ENCODE assay signal across 14 mouse cellular contexts in the genomic region with DNA sequence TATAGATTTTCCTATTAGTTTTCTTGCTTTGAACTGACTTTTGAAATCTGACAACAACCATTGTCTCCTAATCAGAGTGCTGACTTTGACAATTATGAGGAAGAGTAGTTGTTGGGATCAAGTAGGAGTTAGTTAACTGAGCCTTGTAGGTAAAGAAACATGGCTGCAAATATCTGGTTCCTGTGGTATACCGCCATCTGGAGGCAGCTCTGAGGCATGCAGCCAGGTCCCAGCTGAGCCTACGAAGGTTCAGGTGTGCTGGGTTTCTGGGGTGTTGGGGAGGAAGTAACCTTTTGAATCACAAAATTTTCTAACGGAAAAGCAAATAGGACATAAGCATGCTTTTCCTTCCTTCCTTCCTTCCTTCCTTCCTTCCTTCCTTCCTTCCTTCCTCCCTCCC.
DNase-seq lines count a peak whose midpoint lies in the region; ATAC-seq and TF ChIP-seq lines count a peak whose summit lies in the region.
"Had no signal": no experiment of that assay in that cellular context is flagged by ENCODE, and none has a peak within 500 bp of the region (broad histone marks: within the 10 kb centered on the region; RNA-seq: fewer than 3 reads in every experiment).

No protein-coding gene starts in this region.

- H3K4me2 ChIP-seq in kidney, postnatal 0 days (ENCODE audit: low read length) = no peak overlapping the region
- H3K4me2 ChIP-seq: hindbrain, embryonic 13.5 days; liver, embryonic 13.5 days had no signal

- no peak for TF ChIP-seq POLR2A in testis, adult 2 months (IDR thresholded peaks at IDR 0.05; ENCODE audit: control insufficient read depth, low read depth, low read length)

- no peak for DNase-seq in kidney, postnatal 0 days (ENCODE audit: low spot score)
- DNase-seq in kidney, adult 18-20 months = no peak
- DNase-seq in testis, postnatal 10 days (ENCODE audit: low spot score) = no peak
- DNase-seq in Patski (ENCODE audit: low read depth, low spot score) = no peak
- DNase-seq in ovary, postnatal 36 days (ENCODE audit: low spot score) = no peak
- no peak for DNase-seq in MN1 (ENCODE audit: low spot score)
- DNase-seq: adrenal gland, adult 2 months; gastrocnemius, postnatal 25 days; liver, embryonic 13.5 days; thymus, postnatal 36 days had no signal

- no peaks in the 10 kb centered on the region for H3K27me3 ChIP-seq in kidney, postnatal 0 days (ENCODE audit: insufficient read depth, low read length)
- H3K27me3 ChIP-seq in testis, adult 2 months (ENCODE audit: control insufficient read depth, insufficient read depth, low read length) = no peaks in the 10 kb centered on the region
- peaks cover 3% of the 10 kb centered on the region for H3K27me3 ChIP-seq in Patski
- H3K27me3 ChIP-seq: hindbrain, embryonic 13.5 days; liver, embryonic 13.5 days; megakaryocyte, embryonic 14.5 days had no signal

- no peak overlapping the region for H3K4me3 ChIP-seq in kidney, postnatal 0 days (replicated peaks; ENCODE audit: low read depth, low read length)
- H3K4me3 ChIP-seq in testis, adult 2 months (ENCODE audit: control insufficient read depth, low read depth, low read length) = no peak overlapping the region
- H3K4me3 ChIP-seq: hindbrain, embryonic 13.5 days; liver, embryonic 13.5 days; megakaryocyte, embryonic 14.5 days had no signal

- WGBS in kidney, postnatal 0 days = 77% methylated on average over 3 of the region's 3 CpGs

- TF ChIP-seq CTCF in kidney, postnatal 0 days (IDR thresholded peaks at IDR 0.05; ENCODE audit: low read depth) = peak; percentile 39; the same call in 1 of the 2 replicates
- TF ChIP-seq CTCF in testis, adult 2 months (IDR thresholded peaks at IDR 0.05; ENCODE audit: control insufficient read depth, insufficient read depth, insufficient replicate concordance, low read depth, low read length) = peak; percentile 62; the same call in 1 of the 2 replicates
- TF ChIP-seq CTCF in Patski (IDR thresholded peaks at IDR 0.05) = peak; percentile 50

- H3K4me1 ChIP-seq in kidney, postnatal 0 days (replicated peaks; ENCODE audit: insufficient read depth, low read length) = no peaks in the 10 kb centered on the region
- no peaks in the 10 kb centered on the region for H3K4me1 ChIP-seq in testis, adult 2 months (ENCODE audit: control insufficient read depth, insufficient read depth, low read length)
- H3K4me1 ChIP-seq: liver, embryonic 13.5 days; megakaryocyte, embryonic 14.5 days had no signal

- H3K9me3 ChIP-seq in kidney, postnatal 0 days (replicated peaks; ENCODE audit: low read length) = no peaks in the 10 kb centered on the region
- H3K9me3 ChIP-seq: hindbrain, embryonic 13.5 days; liver, embryonic 13.5 days had no signal

- CTCF ChIA-PET in Patski (lab: Charles Lee) = interaction anchor here (0.7 kb wide), 1 partner anchor 643 kb away, joined by 3 read pairs; no protein-coding TSS in a partner anchor

- POLR2A ChIA-PET in Patski (lab: Charles Lee) = no interaction called here

- ATAC-seq in kidney, postnatal 0 days (replicated peaks; ENCODE audit: low FRiP score, low read depth) = no peak
- ATAC-seq in Patski = no peak
- ATAC-seq: forebrain, embryonic 14.5 days had no signal

- in situ Hi-C loops in Patski (cut with MboI; ENCODE audit: low pct_unique_long_range_greater_than_20kb) = no loop called here

- no peak overlapping the region for H3K9ac ChIP-seq in kidney, postnatal 0 days (ENCODE audit: low read depth, low read length)
- H3K9ac ChIP-seq: hindbrain, embryonic 13.5 days; liver, embryonic 13.5 days had no signal

- no peak overlapping the region for H3K27ac ChIP-seq in kidney, postnatal 0 days
- H3K27ac ChIP-seq in testis, adult 2 months (ENCODE audit: control insufficient read depth, insufficient read depth, low read depth, low read length) = no peak overlapping the region
- H3K27ac ChIP-seq: hindbrain, embryonic 13.5 days; liver, embryonic 13.5 days had no signal

- no peaks in the 10 kb centered on the region for H3K36me3 ChIP-seq in kidney, postnatal 0 days (ENCODE audit: insufficient read depth, low read length)
- no peaks in the 10 kb centered on the region for H3K36me3 ChIP-seq in testis, adult 2 months (ENCODE audit: control insufficient read depth, insufficient read depth, low read length)
- H3K36me3 ChIP-seq: hindbrain, embryonic 13.5 days; liver, embryonic 13.5 days had no signal
